Mouse (Mus musculus): ENCODE measurements around the gene Slc5a5. TPM values are rescaled to one million over a fixed set of nuclear protein-coding genes. Genes with fewer than 3 reads are reported as not detected.

Gene Slc5a5
- total and polyA plus RNA-seq, 3 experiments: 0.04 to 0.26 (median 0.16) TPM

- Histone ChIP-seq H3K79me2 (replicated peaks; ENCODE audit: control insufficient read depth, extremely low read depth, insufficient read depth, poor library complexity, severe bottlenecking) (no peaks in the 10 kb centered on the region), H3K27ac (ENCODE audit: insufficient read depth, low read depth) (peak overlapping the region; percentile 56), H3K36me3 (replicated peaks in 1 of 2; ENCODE audit: control insufficient read depth in 1 of 2, insufficient read depth in 1 of 2, low read length in 1 of 2) (peaks cover 12 to 27% of the 10 kb centered on the region in 2 experiments), H3K4me1 (ENCODE audit: control insufficient read depth in 1 of 2, insufficient read depth in 2 of 2) (peaks cover 6 to 23% of the 10 kb centered on the region in 2 experiments), H3K4me2 (ENCODE audit: insufficient read depth, low read depth, poor library complexity, severe bottlenecking) (peak overlapping the region; percentile 21), H3K4me3 (replicated peaks in 1 of 3; ENCODE audit: low read depth in 2 of 3, low read length in 2 of 3, poor library complexity in 1 of 3) (peak overlapping the region; percentile 69 to 80 (median 79)), H3K27me3 (replicated peaks) (peaks cover 19% of the 10 kb centered on the region), H3K9me3 (replicated peaks; ENCODE audit: low read length) (no peaks in the 10 kb centered on the region), H3K9ac (ENCODE audit: insufficient read depth, low read depth) (peak overlapping the region; percentile 68)
- DNase-seq (ENCODE audit: extremely low read depth): no peak
- TF ChIP-seq RAD21 (IDR thresholded peaks at IDR 0.05; ENCODE audit: low read depth, low read length): no peak
- no peak for TF ChIP-seq IRF4 (IDR thresholded peaks at IDR 0.05; ENCODE audit: low read depth, low read length)
- no peak for TF ChIP-seq RCOR1 (conservative IDR thresholded peaks at IDR 0.05; ENCODE audit: low read depth, low read length)
- TF ChIP-seq USF2 (conservative IDR thresholded peaks at IDR 0.05; ENCODE audit: low read depth, low read length): no peak
- no peak for TF ChIP-seq POLR2AphosphoS2 (IDR thresholded peaks at IDR 0.05; ENCODE audit: low read depth, low read length)
- no peak for TF ChIP-seq CHD2 (IDR thresholded peaks at IDR 0.05; ENCODE audit: low read length)
- TF ChIP-seq TBP (conservative IDR thresholded peaks at IDR 0.05; ENCODE audit: low read depth, low read length): no peak
- TF ChIP-seq ZNF384 (IDR thresholded peaks at IDR 0.05; ENCODE audit: low read depth, low read length): no peak
- no peak for TF ChIP-seq CHD1 (IDR thresholded peaks at IDR 0.05; ENCODE audit: low read depth, low read length)
- no peak for TF ChIP-seq USF1 (IDR thresholded peaks at IDR 0.05; ENCODE audit: low read depth, low read length)
- no peak for TF ChIP-seq MAFK (IDR thresholded peaks at IDR 0.05; ENCODE audit: insufficient replicate concordance, low read length)
- no peak for TF ChIP-seq POLR2A (IDR thresholded peaks at IDR 0.05; ENCODE audit: low read depth, low read length)
- no peak for TF ChIP-seq SIN3A (IDR thresholded peaks at IDR 0.05; ENCODE audit: low read length)
- peak; percentile 43; the same call in 1 of the 2 replicates for TF ChIP-seq MXI1 (IDR thresholded peaks at IDR 0.05; ENCODE audit: low read depth, low read length)
- TF ChIP-seq MYC (IDR thresholded peaks at IDR 0.05; ENCODE audit: low read depth, low read length): no peak; the same call in 1 of the 2 replicates
- TF ChIP-seq TCF12 (IDR thresholded peaks at IDR 0.05; ENCODE audit: low read depth, low read length): no peak
- TF ChIP-seq NRF1 (IDR thresholded peaks at IDR 0.05; ENCODE audit: low read depth, low read length): peak; percentile 42; the same call in 1 of the 2 replicates
- TF ChIP-seq MAX (IDR thresholded peaks at IDR 0.05; ENCODE audit: low read length): 0 out of 2 replicates have a peak, but pooled peaks have one; percentile 10
- in situ Hi-C loops (cut with MboI; ENCODE audit: low pct_ligation_motif_present, low pct_unique_long_range_greater_than_20kb, low sequenced_read_pairs): no loop called here
- dilution Hi-C loops (cut with MboI; ENCODE audit: extremely low pct_ligation_motif_present, extremely low pct_unique_long_range_greater_than_20kb, low sequenced_read_pairs): no loop called here
Observed at GRCm38 (mm10) chr8:70838654-70839407, 53.7 kb downstream of the Slc5a5 start.

- Histone ChIP-seq H3K9ac (ENCODE audit: insufficient read depth, low read depth) (no peak overlapping the region), H3K27ac (ENCODE audit: insufficient read depth, low read depth) (no peak overlapping the region), H3K4me3 (replicated peaks in 1 of 3; ENCODE audit: low read depth in 2 of 3, low read length in 2 of 3, poor library complexity in 1 of 3) (no peak overlapping the region), H3K9me3 (replicated peaks; ENCODE audit: low read length) (no peaks in the 10 kb centered on the region), H3K4me1 (ENCODE audit: control insufficient read depth in 1 of 2, insufficient read depth in 2 of 2) (peaks cover 15 to 38% of the 10 kb centered on the region in 2 experiments), H3K4me2 (ENCODE audit: insufficient read depth, low read depth, poor library complexity, severe bottlenecking) (no peak overlapping the region), H3K79me2 (replicated peaks; ENCODE audit: control insufficient read depth, extremely low read depth, insufficient read depth, poor library complexity, severe bottlenecking) (no peaks in the 10 kb centered on the region), H3K36me3 (replicated peaks in 1 of 2; ENCODE audit: control insufficient read depth in 1 of 2, insufficient read depth in 1 of 2, low read length in 1 of 2) (peaks cover 12 to 27% of the 10 kb centered on the region in 2 experiments), H3K27me3 (replicated peaks) (peaks cover 1% of the 10 kb centered on the region)
- dilution Hi-C loops (cut with MboI; ENCODE audit: extremely low pct_ligation_motif_present, extremely low pct_unique_long_range_greater_than_20kb, low sequenced_read_pairs): no loop called here
- DNase-seq (ENCODE audit: extremely low read depth): no peak
- TF ChIP-seq MAZ (IDR thresholded peaks at IDR 0.05; ENCODE audit: low read depth, low read length): no peak
- no peak for TF ChIP-seq ZMIZ1 (IDR thresholded peaks at IDR 0.05; ENCODE audit: low read depth, low read length)
- in situ Hi-C loops (cut with MboI; ENCODE audit: low pct_ligation_motif_present, low pct_unique_long_range_greater_than_20kb, low sequenced_read_pairs): no loop called here
Observed at GRCm38 (mm10) chr8:70836666-70837065, 55.9 kb downstream of the Slc5a5 start.
